Mouse (Mus musculus): Measurements from ENCODE around the gene Gatd1. TPM values are rescaled to one million over a fixed set of nuclear protein-coding genes. Genes with fewer than 3 reads are reported as not detected.

The Gatd1 gene
- 63.7 and 65.3 TPM in 2 replicates for polyA plus RNA-seq (2015; fragmentation: Nextera tagmentation; extraction: Ambion mirVana)

- under 1% methylated on average over 54 of the region's 56 CpGs for WGBS
- no peaks in the 10 kb centered on the region for H3K27me3 ChIP-seq (ENCODE audit: insufficient read depth, low read length)
- no peaks in the 10 kb centered on the region for H3K9me3 ChIP-seq (ENCODE audit: low read length)
- H3K9ac ChIP-seq (replicated peaks; ENCODE audit: low read length), result peak within 1 kb of the TSS; percentile 89
- H3K4me3 ChIP-seq (ENCODE audit: low read length), result peak within 1 kb of the TSS; percentile 84
- peaks cover 17% of the 10 kb centered on the region for H3K36me3 ChIP-seq (ENCODE audit: insufficient read depth, low read length)
- H3K4me2 ChIP-seq (replicated peaks; ENCODE audit: low read depth, low read length), result peak within 1 kb of the TSS; percentile 93
- peak within 1 kb of the TSS; percentile 92 for H3K27ac ChIP-seq (ENCODE audit: low read length)
- ATAC-seq (ENCODE audit: low FRiP score, low TSS enrichment), result peak; percentile 92
- H3K4me1 ChIP-seq (ENCODE audit: insufficient read depth, low read length), result peaks cover 19% of the 10 kb centered on the region
These were observed at the start of gene Gatd1 for GRCm38 (mm10) chr7:141413809-141414584. Gene Gatd1, minus strand, starts transcription at chr7:141414136.

- WGBS, result 10% methylated on average over 5 of the region's 5 CpGs
- no peak overlapping the region for H3K27ac ChIP-seq (ENCODE audit: low read length)
- H3K9me3 ChIP-seq (ENCODE audit: low read length), result no peaks in the 10 kb centered on the region
- no peak for ATAC-seq (ENCODE audit: low FRiP score, low TSS enrichment)
- peaks cover 34% of the 10 kb centered on the region for H3K27me3 ChIP-seq (ENCODE audit: insufficient read depth, low read length)
- H3K4me2 ChIP-seq (replicated peaks; ENCODE audit: low read depth, low read length), result peak overlapping the region; percentile 79
- peaks cover 46% of the 10 kb centered on the region for H3K4me1 ChIP-seq (ENCODE audit: insufficient read depth, low read length)
- peaks cover 11% of the 10 kb centered on the region for H3K36me3 ChIP-seq (ENCODE audit: insufficient read depth, low read length)
- H3K9ac ChIP-seq (replicated peaks; ENCODE audit: low read length), result peak overlapping the region; percentile 68
- H3K4me3 ChIP-seq (ENCODE audit: low read length), result peak overlapping the region; percentile 59
These were observed 48.4 kb upstream of the Gatd1 start for GRCm38 (mm10) chr7:141462333-141462821.

- H3K9ac ChIP-seq (replicated peaks; ENCODE audit: low read length), result peak overlapping the region; percentile 68
- peaks cover 34% of the 10 kb centered on the region for H3K27me3 ChIP-seq (ENCODE audit: insufficient read depth, low read length)
- H3K27ac ChIP-seq (ENCODE audit: low read length), result no peak overlapping the region
- 2% methylated on average over 59 of the region's 59 CpGs for WGBS
- H3K36me3 ChIP-seq (ENCODE audit: insufficient read depth, low read length), result peaks cover 11% of the 10 kb centered on the region
- H3K4me3 ChIP-seq (ENCODE audit: low read length), result peak overlapping the region; percentile 59
- ATAC-seq (ENCODE audit: low FRiP score, low TSS enrichment), result no peak
- peak overlapping the region; percentile 79 for H3K4me2 ChIP-seq (replicated peaks; ENCODE audit: low read depth, low read length)
- H3K9me3 ChIP-seq (ENCODE audit: low read length), result no peaks in the 10 kb centered on the region
- peaks cover 42% of the 10 kb centered on the region for H3K4me1 ChIP-seq (ENCODE audit: insufficient read depth, low read length)
These were observed 47.8 kb upstream of the Gatd1 start for GRCm38 (mm10) chr7:141461521-141462332.

GRCm38 (mm10) chr7:141460391-141461113, 46.6 kb upstream of the Gatd1 start, which contains the start of gene Cracr2b:
Gene Cracr2b, plus strand, starts transcription at chr7:141461094.
- peaks cover 34% of the 10 kb centered on the region for H3K27me3 ChIP-seq (ENCODE audit: insufficient read depth, low read length)
- WGBS, result 75% methylated on average over 15 of the region's 15 CpGs

GRCm38 (mm10) chr7:141460001-141460390, 46.1 kb upstream of the Gatd1 start:
- peaks cover 28% of the 10 kb centered on the region for H3K27me3 ChIP-seq (ENCODE audit: insufficient read depth, low read length)
- no peak overlapping the region for H3K4me3 ChIP-seq (ENCODE audit: low read length)
- H3K36me3 ChIP-seq (ENCODE audit: insufficient read depth, low read length), result peaks cover 11% of the 10 kb centered on the region
- H3K4me2 ChIP-seq (replicated peaks; ENCODE audit: low read depth, low read length), result no peak overlapping the region
- no peak overlapping the region for H3K9ac ChIP-seq (replicated peaks; ENCODE audit: low read length)
- 53% methylated on average over 5 of the region's 5 CpGs for WGBS
- peaks cover 39% of the 10 kb centered on the region for H3K4me1 ChIP-seq (ENCODE audit: insufficient read depth, low read length)
- no peak for ATAC-seq (ENCODE audit: low FRiP score, low TSS enrichment)
- no peaks in the 10 kb centered on the region for H3K9me3 ChIP-seq (ENCODE audit: low read length)
- no peak overlapping the region for H3K27ac ChIP-seq (ENCODE audit: low read length)

More at GRCm38 (mm10) chr7:141460391-141461113, 46.6 kb upstream of the Gatd1 start, which contains the start of gene Cracr2b:
- Histone ChIP-seq H3K9me3 (ENCODE audit: low read length) (no peaks in the 10 kb centered on the region), H3K4me1 (ENCODE audit: insufficient read depth, low read length) (peaks cover 45% of the 10 kb centered on the region), H3K4me3 (ENCODE audit: low read length) (peak within 1 kb of the TSS; percentile 59), H3K4me2 (replicated peaks; ENCODE audit: low read depth, low read length) (peak within 1 kb of the TSS; percentile 79), H3K27ac (ENCODE audit: low read length) (no peak within 1 kb of the TSS), H3K9ac (replicated peaks; ENCODE audit: low read length) (peak within 1 kb of the TSS; percentile 68), H3K36me3 (ENCODE audit: insufficient read depth, low read length) (peaks cover 11% of the 10 kb centered on the region)
- no peak for ATAC-seq (ENCODE audit: low FRiP score, low TSS enrichment)

- no peaks in the 10 kb centered on the region for H3K9me3 ChIP-seq (ENCODE audit: low read length)
- H3K9ac ChIP-seq (replicated peaks; ENCODE audit: low read length), result no peak overlapping the region
- no peak overlapping the region for H3K4me2 ChIP-seq (replicated peaks; ENCODE audit: low read depth, low read length)
- H3K36me3 ChIP-seq (ENCODE audit: insufficient read depth, low read length), result peaks cover 11% of the 10 kb centered on the region
- no peak overlapping the region for H3K27ac ChIP-seq (ENCODE audit: low read length)
- H3K4me3 ChIP-seq (ENCODE audit: low read length), result no peak overlapping the region
- H3K27me3 ChIP-seq (ENCODE audit: insufficient read depth, low read length), result peaks cover 22% of the 10 kb centered on the region
- WGBS, result 89% methylated on average over 17 of the region's 17 CpGs
- H3K4me1 ChIP-seq (ENCODE audit: insufficient read depth, low read length), result peaks cover 37% of the 10 kb centered on the region
- no peak for ATAC-seq (ENCODE audit: low FRiP score, low TSS enrichment)
These were observed 45.4 kb upstream of the Gatd1 start for GRCm38 (mm10) chr7:141459301-141459711.

- peaks cover 16% of the 10 kb centered on the region for H3K27me3 ChIP-seq (ENCODE audit: insufficient read depth, low read length)
- 88% methylated on average over 11 of the region's 11 CpGs for WGBS
- H3K27ac ChIP-seq (ENCODE audit: low read length), result no peak overlapping the region
- no peaks in the 10 kb centered on the region for H3K9me3 ChIP-seq (ENCODE audit: low read length)
- H3K4me3 ChIP-seq (ENCODE audit: low read length), result no peak overlapping the region
- peaks cover 11% of the 10 kb centered on the region for H3K36me3 ChIP-seq (ENCODE audit: insufficient read depth, low read length)
- no peak overlapping the region for H3K9ac ChIP-seq (replicated peaks; ENCODE audit: low read length)
- peaks cover 31% of the 10 kb centered on the region for H3K4me1 ChIP-seq (ENCODE audit: insufficient read depth, low read length)
- no peak for ATAC-seq (ENCODE audit: low FRiP score, low TSS enrichment)
- no peak overlapping the region for H3K4me2 ChIP-seq (replicated peaks; ENCODE audit: low read depth, low read length)
These were observed 44.7 kb upstream of the Gatd1 start for GRCm38 (mm10) chr7:141458661-141459060.

GRCm38 (mm10) chr7:141457986-141458660, 44.2 kb upstream of the Gatd1 start:
- H3K4me2 ChIP-seq (replicated peaks; ENCODE audit: low read depth, low read length), result no peak overlapping the region
- WGBS, result 76% methylated on average over 15 of the region's 15 CpGs
- no peak for ATAC-seq (ENCODE audit: low FRiP score, low TSS enrichment)
- H3K4me1 ChIP-seq (ENCODE audit: insufficient read depth, low read length), result peaks cover 29% of the 10 kb centered on the region
- H3K9ac ChIP-seq (replicated peaks; ENCODE audit: low read length), result no peak overlapping the region
- H3K9me3 ChIP-seq (ENCODE audit: low read length), result no peaks in the 10 kb centered on the region
- peaks cover 10% of the 10 kb centered on the region for H3K27me3 ChIP-seq (ENCODE audit: insufficient read depth, low read length)
- H3K36me3 ChIP-seq (ENCODE audit: insufficient read depth, low read length), result peaks cover 11% of the 10 kb centered on the region
- no peak overlapping the region for H3K27ac ChIP-seq (ENCODE audit: low read length)
- no peak overlapping the region for H3K4me3 ChIP-seq (ENCODE audit: low read length)

- H3K9ac ChIP-seq (replicated peaks; ENCODE audit: low read length), result no peak overlapping the region
- H3K9me3 ChIP-seq (ENCODE audit: low read length), result no peaks in the 10 kb centered on the region
- ATAC-seq (ENCODE audit: low FRiP score, low TSS enrichment), result no peak
- no peak overlapping the region for H3K4me3 ChIP-seq (ENCODE audit: low read length)
- H3K4me1 ChIP-seq (ENCODE audit: insufficient read depth, low read length), result peaks cover 24% of the 10 kb centered on the region
- 93% methylated on average over 14 of the region's 14 CpGs for WGBS
- no peak overlapping the region for H3K4me2 ChIP-seq (replicated peaks; ENCODE audit: low read depth, low read length)
- peaks cover 1% of the 10 kb centered on the region; the same call in 1 of the 2 replicates for H3K27me3 ChIP-seq (ENCODE audit: insufficient read depth, low read length)
- peaks cover 11% of the 10 kb centered on the region for H3K36me3 ChIP-seq (ENCODE audit: insufficient read depth, low read length)
- no peak overlapping the region for H3K27ac ChIP-seq (ENCODE audit: low read length)
These were observed 43.3 kb upstream of the Gatd1 start for GRCm38 (mm10) chr7:141457236-141457635.

Measured in kidney, embryonic 16.5 days (tissue).